Mouse (Mus musculus): Measurements from ENCODE around the gene Sgpp2.

DNA sequence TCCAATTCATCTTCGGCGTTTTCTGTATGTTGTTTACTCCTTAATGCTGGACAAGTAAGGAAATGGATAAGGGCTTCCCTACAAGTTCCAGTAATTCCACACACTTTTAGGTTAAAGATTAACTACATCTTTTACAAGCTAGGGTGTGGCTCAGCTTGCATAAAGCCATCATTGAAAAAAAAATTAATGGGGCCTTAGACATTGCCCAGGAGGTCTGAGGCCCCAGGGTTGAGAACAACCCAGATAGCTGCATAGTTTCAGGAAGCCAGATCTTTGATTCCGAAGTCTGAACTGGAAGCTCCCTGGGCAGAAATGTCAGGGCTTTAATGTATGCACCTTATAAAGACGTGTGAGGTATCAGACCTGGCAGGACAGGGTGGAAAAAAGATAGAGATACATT, 2.8 kb downstream of the Sgpp2 start:
- TF ChIP-seq CTCF (IDR thresholded peaks at IDR 0.05; ENCODE audit: borderline replicate concordance, control insufficient read depth, extremely low read depth, insufficient read depth, low read length, poor library complexity) (no peak), POLR2A (IDR thresholded peaks at IDR 0.05; ENCODE audit: control insufficient read depth, extremely low read depth, insufficient read depth, low read length, poor library complexity) (no peak)
